Mouse (Mus musculus): ENCODE results near the gene Atp6v0a4.

- TF ChIP-seq CTCF (IDR thresholded peaks at IDR 0.05; ENCODE audit: borderline replicate concordance, extremely low read depth, insufficient read depth, insufficient read length), result no peak
- TF ChIP-seq POLR2A (IDR thresholded peaks at IDR 0.05; ENCODE audit: borderline replicate concordance, extremely low read depth, insufficient read depth, insufficient read length, poor library complexity, severe bottlenecking), result no peak
These were observed 36.2 kb upstream of the Atp6v0a4 start for GRCm38 (mm10) chr6:38160556-38160955.

Data from brain, embryonic 14.5 days (tissue).